Comparison of ENCODE assay signal across 20 mouse cellular contexts in the genomic region with DNA sequence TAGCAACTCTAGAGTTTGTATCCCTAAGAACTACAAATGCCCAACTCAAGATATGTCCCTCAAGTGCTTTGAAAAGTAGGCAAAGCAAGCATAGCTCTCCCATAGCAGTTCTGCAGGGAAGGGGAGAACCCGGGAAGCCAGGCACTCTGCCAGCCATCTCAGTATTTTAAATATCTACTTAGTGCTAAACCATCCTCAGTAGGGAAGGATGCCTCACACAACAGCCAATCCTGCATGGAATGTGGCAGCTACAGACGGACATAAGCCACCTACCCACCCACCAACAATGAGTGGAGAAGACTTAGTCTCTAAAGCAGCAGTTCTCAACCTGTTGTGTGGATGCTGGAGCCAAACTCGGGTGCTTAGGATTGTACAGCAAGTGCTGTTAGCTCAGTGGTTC.
DNase-seq lines count a peak whose midpoint lies in the region; ATAC-seq and TF ChIP-seq lines count a peak whose summit lies in the region.
"Had no signal": no experiment of that assay in that cellular context is flagged by ENCODE, and none has a peak within 500 bp of the region (broad histone marks: within the 10 kb centered on the region; RNA-seq: fewer than 3 reads in every experiment).

No protein-coding gene starts in this region.

- peak; percentile 22 to 53 for DNase-seq in cerebellum, adult 18-20 months
- DNase-seq in cerebellum, adult 8-10 months = no peak
- peak; percentile 44 for DNase-seq in cerebellum, adult 2 months
- peak; percentile 40 for DNase-seq in cerebellum, adult 9-11 months
- DNase-seq in kidney, adult 9 months = no peak
- no peak for DNase-seq in hindbrain, embryonic 11.5 days (ENCODE audit: low spot score)
- DNase-seq: adrenal gland, adult 2 months; adrenal gland, postnatal 14 days; forebrain, postnatal 0 days; gastrocnemius, postnatal 10 days; heart, adult 11 months; kidney, adult 18-20 months had no signal

- H3K4me1 ChIP-seq in cerebellum, adult 2 months (ENCODE audit: control insufficient read depth, insufficient read depth, low read length) = peaks cover 25% of the 10 kb centered on the region
- H3K4me1 ChIP-seq in hindbrain, embryonic 11.5 days (replicated peaks; ENCODE audit: control insufficient read depth, insufficient read depth, low read length) = no peaks in the 10 kb centered on the region
- H3K4me1 ChIP-seq: forebrain, embryonic 10.5 days had no signal

- H3K27me3 ChIP-seq in cerebellum, adult 2 months (ENCODE audit: control insufficient read depth, insufficient read depth, low read length) = no peaks in the 10 kb centered on the region
- no peaks in the 10 kb centered on the region for H3K27me3 ChIP-seq in hindbrain, embryonic 11.5 days (ENCODE audit: control insufficient read depth, insufficient read depth, low read length)

- no peaks in the 10 kb centered on the region for H3K9me3 ChIP-seq in hindbrain, embryonic 11.5 days (ENCODE audit: control insufficient read depth, low read length)
- H3K9me3 ChIP-seq: forebrain, embryonic 10.5 days had no signal

- H3K9ac ChIP-seq in hindbrain, embryonic 11.5 days (ENCODE audit: low read depth, low read length) = no peak overlapping the region
- H3K9ac ChIP-seq: forebrain, postnatal 0 days; hindbrain, embryonic 14.5 days had no signal

- H3K27ac ChIP-seq in cerebellum, adult 2 months (ENCODE audit: insufficient read depth, low read length) = peak overlapping the region; percentile 83
- H3K27ac ChIP-seq in hindbrain, embryonic 11.5 days (ENCODE audit: low read depth, low read length) = no peak overlapping the region
- H3K27ac ChIP-seq: forebrain, embryonic 10.5 days; hindbrain, embryonic 14.5 days; hindbrain, postnatal 0 days had no signal

- no peaks in the 10 kb centered on the region for H3K36me3 ChIP-seq in hindbrain, embryonic 11.5 days (ENCODE audit: control insufficient read depth, insufficient read depth, low read length)
- H3K36me3 ChIP-seq: forebrain, embryonic 10.5 days had no signal

- no peak for TF ChIP-seq CTCF in cerebellum, adult 2 months (IDR thresholded peaks at IDR 0.05; ENCODE audit: borderline replicate concordance, insufficient read depth, low read depth, low read length)

- no peak overlapping the region for H3K4me3 ChIP-seq in cerebellum, adult 2 months (replicated peaks; ENCODE audit: insufficient read depth, low read depth, low read length)
- H3K4me3 ChIP-seq in hindbrain, embryonic 11.5 days (ENCODE audit: low read depth, low read length) = no peak overlapping the region
- H3K4me3 ChIP-seq: forebrain, embryonic 10.5 days had no signal

- TF ChIP-seq POLR2A in cerebellum, adult 2 months (IDR thresholded peaks at IDR 0.05; ENCODE audit: borderline replicate concordance, insufficient read depth, low read length) = no peak

- no peak overlapping the region for H3K4me2 ChIP-seq in hindbrain, embryonic 11.5 days (replicated peaks; ENCODE audit: low read depth, low read length)
- H3K4me2 ChIP-seq: heart, embryonic 11.5 days; hindbrain, embryonic 14.5 days had no signal

- no peak for ATAC-seq in hindbrain, embryonic 11.5 days (ENCODE audit: low FRiP score)
- ATAC-seq: CD4-positive, CD25-positive, alpha-beta regulatory T cell, adult 4 months; forebrain, embryonic 14.5 days; forebrain, postnatal 0 days; hindbrain, postnatal 0 days; inflammation-experienced regulatory T-cells, adult 6 months; intestine, embryonic 16.5 days had no signal

- WGBS in cerebellum, adult 2 months = 20% methylated on average over 3 of the region's 3 CpGs
- WGBS in hindbrain, embryonic 11.5 days = 89% methylated on average over 3 of the region's 3 CpGs

Comparison
In these comparisons a context has a peak if more than half of its experiments do, and no peak if none do; other contexts are left out.
1. DNase-seq: peak in cerebellum, adult 18-20 months (2 of 2), cerebellum, adult 2 months (2 of 2) and cerebellum, adult 9-11 months (single experiment); none in cerebellum, adult 8-10 months (single experiment), kidney, adult 9 months (single experiment) and hindbrain, embryonic 11.5 days (single experiment).